Mouse (Mus musculus): Measurements from ENCODE around the gene Clock.

- TF ChIP-seq EP300 (IDR thresholded peaks at IDR 0.05; ENCODE audit: low read depth) = no peak
- no peak for TF ChIP-seq CTCF (IDR thresholded peaks at IDR 0.05; ENCODE audit: low read depth)
Observed at GRCm38 (mm10) chr5:76327296-76327695, 22.7 kb upstream of the Clock start.

All from liver, embryonic 14.5 days (tissue).